Mouse (Mus musculus) CD4-positive naive resting alpha-beta T cell, adult 76 days (primary cell): ENCODE results near the gene Fxyd6. TPM values are rescaled to one million over a fixed set of nuclear protein-coding genes. Genes with fewer than 3 reads are reported as not detected.

Experiments used
- total RNA-seq: library from RNA; stranded (reverse); gene quantifications from one replicate; pipeline ENCODE4 v1.2.4, GENCODE M21; 2023

Fxyd6 gene
- total RNA-seq = not detected

DNA sequence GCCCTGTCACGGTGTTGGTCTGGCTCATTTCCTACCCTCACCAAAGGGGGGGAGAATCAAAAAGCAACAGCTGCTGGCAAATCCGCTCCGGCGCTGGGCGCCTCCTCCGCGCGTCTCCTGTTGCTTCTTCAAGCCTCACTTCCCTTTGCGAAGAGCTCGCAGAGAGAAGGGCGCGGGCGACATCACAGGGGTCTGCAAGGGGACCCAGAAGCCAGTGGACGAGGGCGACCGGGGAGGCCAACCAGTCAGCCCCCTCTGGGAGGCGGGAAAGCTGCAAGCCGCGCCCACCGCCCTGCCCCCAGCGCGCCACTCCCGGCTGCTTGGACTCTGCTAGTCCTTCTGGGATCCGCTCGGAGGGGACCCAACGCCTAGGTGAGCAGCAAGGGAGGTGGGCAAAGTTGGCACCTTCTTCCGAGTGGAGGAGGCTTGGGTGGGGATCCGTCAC, at the start of gene Fxyd6:
Fxyd6 (plus strand) TSS at position 69 of the 445 bp plus-strand sequence.

DNA sequence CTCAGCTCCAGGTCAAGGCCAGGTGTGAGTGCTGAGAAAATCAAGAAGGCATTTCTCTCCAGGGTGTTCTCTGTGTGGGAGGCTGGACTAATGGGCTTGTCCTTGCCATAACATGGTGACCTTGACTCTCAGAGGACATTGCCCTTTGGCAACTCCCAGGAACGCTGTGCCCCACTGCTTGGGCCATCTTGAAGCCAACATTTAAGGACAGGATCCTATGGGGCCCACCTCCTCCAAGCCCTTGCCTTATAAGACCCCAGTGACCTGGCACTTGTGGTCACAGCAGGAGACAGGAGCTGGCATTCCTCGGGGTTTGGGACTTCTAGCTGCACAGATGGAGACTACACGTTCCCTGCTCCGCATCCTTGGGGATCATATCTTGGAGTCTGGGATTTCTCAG, 29.4 kb downstream of the Fxyd6 start, which contains the start of gene Fxyd2:
Fxyd2 (plus strand) TSS at position 236 of the 400 bp plus-strand sequence.

DNA sequence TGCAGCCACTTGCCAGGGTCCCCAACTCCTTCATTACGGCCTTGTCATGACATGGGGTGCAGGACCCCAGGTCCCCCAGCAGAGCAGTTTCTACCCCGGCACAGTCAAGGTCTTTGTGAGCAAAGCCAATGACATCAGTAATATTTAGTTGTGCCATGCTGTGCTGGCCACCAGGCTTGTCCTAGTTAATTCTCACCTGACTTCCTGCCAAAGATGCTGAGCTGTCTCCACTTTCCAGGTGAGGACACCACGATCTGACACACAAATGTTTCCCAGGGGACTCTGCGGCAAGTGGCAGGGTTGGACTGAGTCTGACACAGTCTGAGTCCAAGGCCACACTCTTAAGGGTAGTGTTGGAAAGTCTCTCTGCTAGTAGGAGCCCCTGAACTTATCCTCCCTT, 56.5 kb downstream of the Fxyd6 start, which contains the start of gene Dscaml1:
Dscaml1 (plus strand) TSS at position 173 of the 400 bp plus-strand sequence.

Other genes with a start within 250 kb of the Fxyd6 start
- not detected for gene Scn4b, start 231.8 kb upstream of the Fxyd6 start, total RNA-seq
- gene BC049352, start 188.2 kb upstream of the Fxyd6 start, total RNA-seq = not detected
- not detected for gene Tmprss4, start 166.1 kb upstream of the Fxyd6 start, total RNA-seq
- gene Il10ra, start 101.0 kb upstream of the Fxyd6 start, total RNA-seq = 25.2 TPM
- not detected for gene Tmprss13, start 51.1 kb upstream of the Fxyd6 start, total RNA-seq
- not detected for gene Fxyd2, start 29.5 kb downstream of the Fxyd6 start, total RNA-seq
- not detected for gene Dscaml1, start 56.4 kb downstream of the Fxyd6 start, total RNA-seq